Mouse (Mus musculus) cerebral cortex, adult 2 months (tissue): Measurements from ENCODE around the gene Etnppl.

Experiments used
- WGBS: fragments of 180-500 bp; shearing (Covaris S2); methylation state at CpG from one replicate; pipeline ENCODE4 v1.1.7; 2018; 5-methylcytosine and 5-hydroxymethylcytosine counted together

Gene Etnppl

GRCm38 (mm10) chr3:130617439-130617898 lies at the start of gene Etnppl:
TSS of gene Etnppl (plus strand) at chr3:130617448.
- WGBS: 8% methylated on average over 10 of the region's 10 CpGs

- WGBS: 79% methylated on average over 16 of the region's 16 CpGs
These were observed 48.7 kb upstream of the Etnppl start for GRCm38 (mm10) chr3:130568331-130569095.

GRCm38 (mm10) chr3:130573243-130573642 lies 44.0 kb upstream of the Etnppl start:
- 67% methylated on average over 5 of the region's 5 CpGs for WGBS

GRCm38 (mm10) chr3:130574652-130575051 lies 42.6 kb upstream of the Etnppl start:
- WGBS: 18% methylated on average over 5 of the region's 5 CpGs

GRCm38 (mm10) chr3:130576683-130577082 lies 40.6 kb upstream of the Etnppl start:
- 69% methylated on average over 6 of the region's 6 CpGs for WGBS

GRCm38 (mm10) chr3:130579501-130579900 lies 37.7 kb upstream of the Etnppl start:
- 77% methylated on average over 17 of the region's 17 CpGs for WGBS

GRCm38 (mm10) chr3:130581577-130581976 lies 35.7 kb upstream of the Etnppl start:
- 89% methylated on average over 2 of the region's 2 CpGs for WGBS

- WGBS: 80% methylated on average over 13 of the region's 13 CpGs
These were observed 34.2 kb upstream of the Etnppl start for GRCm38 (mm10) chr3:130582903-130583664.

GRCm38 (mm10) chr3:130584007-130584406 lies 33.2 kb upstream of the Etnppl start:
- WGBS: 83% methylated on average over 7 of the region's 7 CpGs

GRCm38 (mm10) chr3:130595050-130595449 lies 22.2 kb upstream of the Etnppl start:
- 86% methylated on average over 8 of the region's 8 CpGs for WGBS

GRCm38 (mm10) chr3:130601491-130601890 lies 15.8 kb upstream of the Etnppl start:
- WGBS: 80% methylated on average over 10 of the region's 10 CpGs

GRCm38 (mm10) chr3:130607924-130608323 lies 9.3 kb upstream of the Etnppl start:
- 87% methylated on average over 2 of the region's 2 CpGs for WGBS

- 90% methylated on average over 9 of the region's 9 CpGs for WGBS
These were observed 2.8 kb upstream of the Etnppl start for GRCm38 (mm10) chr3:130614444-130614843.

- WGBS: 73% methylated on average over 8 of the region's 8 CpGs
These were observed 1.6 kb upstream of the Etnppl start for GRCm38 (mm10) chr3:130615625-130616024.

- 40% methylated on average over 12 of the region's 12 CpGs for WGBS
These were observed 3.4 kb downstream of the Etnppl start for GRCm38 (mm10) chr3:130620517-130621146.

GRCm38 (mm10) chr3:130628358-130628757 lies 11.1 kb downstream of the Etnppl start:
- WGBS: 94% methylated on average over 5 of the region's 5 CpGs

- 44% methylated on average over 5 of the region's 5 CpGs for WGBS
These were observed 16.6 kb downstream of the Etnppl start for GRCm38 (mm10) chr3:130633859-130634258.

GRCm38 (mm10) chr3:130646110-130646810 lies 29.0 kb downstream of the Etnppl start:
- WGBS: 66% methylated on average over 11 of the region's 11 CpGs

- WGBS: 52% methylated on average over 6 of the region's 6 CpGs
These were observed 32.3 kb downstream of the Etnppl start for GRCm38 (mm10) chr3:130649569-130649968.

- WGBS: 55% methylated on average over 6 of the region's 6 CpGs
These were observed 43.4 kb downstream of the Etnppl start for GRCm38 (mm10) chr3:130660619-130661018.

GRCm38 (mm10) chr3:130662496-130662895 lies 45.2 kb downstream of the Etnppl start:
- WGBS: 93% methylated on average over 3 of the region's 3 CpGs

GRCm38 (mm10) chr3:130671291-130671690 lies 54.0 kb downstream of the Etnppl start:
- 53% methylated on average over 14 of the region's 14 CpGs for WGBS
